Mouse (Mus musculus): Measurements from ENCODE around the gene Rasgrf2. TPM values are rescaled to one million over a fixed set of nuclear protein-coding genes. Genes with fewer than 3 reads are reported as not detected.

Rasgrf2 gene
- polyA plus RNA-seq, 2 experiments = 0.03 to 0.10 TPM

DNA sequence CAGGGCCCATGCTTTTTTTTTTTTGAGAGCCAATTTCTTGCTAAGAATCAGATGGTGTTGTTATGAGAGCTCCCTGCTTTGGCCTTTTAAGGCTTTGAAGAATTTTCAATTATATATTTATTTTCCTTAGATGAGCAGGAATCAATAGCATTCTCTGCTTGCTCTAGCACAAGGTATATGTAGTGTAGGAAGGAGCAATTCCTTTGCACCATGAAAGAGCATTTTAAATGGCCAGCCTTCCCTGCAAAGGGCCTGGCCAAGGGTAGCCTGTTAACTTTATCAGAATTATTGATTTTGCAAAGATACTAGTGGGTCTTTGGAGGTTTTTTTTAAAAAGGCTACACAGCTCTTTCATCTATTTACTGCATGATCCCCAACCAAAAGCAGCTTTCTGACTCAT lies 146.4 kb downstream of the Rasgrf2 start:
- Histone ChIP-seq H3K27me3 (ENCODE audit: control insufficient read depth, insufficient read depth, low read length) (no peaks in the 10 kb centered on the region), H3K9me3 (ENCODE audit: control insufficient read depth, low read length) (no peaks in the 10 kb centered on the region), H3K4me3 (ENCODE audit: insufficient read depth in 1 of 2, low read depth in 2 of 2, low read length in 2 of 2) (no peak overlapping the region), H3K4me2 (ENCODE audit: low read depth) (no peak overlapping the region), H3K27ac (no peak overlapping the region), H3K9ac (replicated peaks) (no peak overlapping the region), H3K4me1 (replicated peaks; ENCODE audit: control insufficient read depth in 2 of 2, insufficient read depth in 2 of 2, low read length in 1 of 2) (no peaks in the 10 kb centered on the region), H3K36me3 (replicated peaks; ENCODE audit: control insufficient read depth, insufficient read depth, low read depth) (no peaks in the 10 kb centered on the region)
- no peak for DNase-seq (ENCODE audit: low read depth in 3 of 3, low spot score in 3 of 3)
- TF ChIP-seq EP300 (IDR thresholded peaks at IDR 0.05; ENCODE audit: low read depth) = no peak
- no peak for TF ChIP-seq CTCF (IDR thresholded peaks at IDR 0.05; ENCODE audit: low read depth)
- no peak for ATAC-seq (ENCODE audit: insufficient read depth)

DNA sequence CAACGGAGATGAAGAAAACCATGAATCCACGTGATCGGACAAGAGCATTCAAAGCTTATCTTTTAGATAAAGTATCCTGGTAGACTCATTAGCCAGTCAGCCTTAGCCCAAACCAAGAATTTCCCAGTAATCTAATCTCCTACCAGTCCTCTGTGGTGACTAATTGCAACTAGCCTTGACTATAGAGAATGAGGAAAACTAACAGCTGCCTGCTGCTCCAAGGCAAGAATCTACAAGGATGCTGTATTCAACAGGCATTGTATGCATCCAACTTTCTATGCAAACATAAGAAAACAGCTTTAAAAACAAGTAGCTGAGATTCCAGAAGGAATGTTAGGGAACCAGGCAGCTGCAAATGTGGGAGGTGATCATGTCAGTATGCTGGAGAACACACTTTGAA lies 149.4 kb downstream of the Rasgrf2 start:
- no peak overlapping the region for H3K9ac ChIP-seq (replicated peaks)
- no peak for TF ChIP-seq EP300 (IDR thresholded peaks at IDR 0.05; ENCODE audit: low read depth)
- no peak for TF ChIP-seq CTCF (IDR thresholded peaks at IDR 0.05; ENCODE audit: low read depth)
- no peak overlapping the region for H3K4me3 ChIP-seq (ENCODE audit: insufficient read depth in 1 of 2, low read depth in 2 of 2, low read length in 2 of 2)
- no peaks in the 10 kb centered on the region for H3K4me1 ChIP-seq (replicated peaks; ENCODE audit: control insufficient read depth in 2 of 2, insufficient read depth in 2 of 2, low read length in 1 of 2)
- no peak for DNase-seq (ENCODE audit: low read depth in 3 of 3, low spot score in 3 of 3)
- H3K4me2 ChIP-seq (ENCODE audit: low read depth) = no peak overlapping the region
- no peaks in the 10 kb centered on the region for H3K36me3 ChIP-seq (replicated peaks; ENCODE audit: control insufficient read depth, insufficient read depth, low read depth)
- no peak for ATAC-seq (ENCODE audit: insufficient read depth)
- 74% methylated on average over 3 of the region's 3 CpGs for WGBS (ENCODE audit: insufficient replicate concordance)
- no peaks in the 10 kb centered on the region for H3K9me3 ChIP-seq (ENCODE audit: control insufficient read depth, low read length)
- no peak overlapping the region for H3K27ac ChIP-seq
- H3K27me3 ChIP-seq (ENCODE audit: control insufficient read depth, insufficient read depth, low read length) = no peaks in the 10 kb centered on the region

DNA sequence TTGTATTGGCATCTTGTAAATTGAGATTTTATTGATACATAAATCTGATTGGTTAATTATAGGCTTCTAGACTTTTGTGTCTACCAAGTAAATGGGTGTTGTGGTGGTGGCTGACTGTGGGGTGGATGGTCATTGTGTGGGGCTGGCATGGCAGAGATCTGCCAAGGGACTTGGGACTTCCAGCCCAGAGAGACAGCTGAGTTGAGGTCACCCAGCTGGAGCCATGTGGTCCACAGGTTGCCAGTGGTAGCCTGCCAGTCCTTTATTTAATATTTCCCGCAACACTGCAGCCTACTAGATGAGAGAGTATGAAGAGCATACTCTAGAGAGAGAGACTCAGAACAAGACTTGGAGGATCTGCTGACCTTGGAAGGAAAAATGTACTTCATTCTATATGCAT lies 150.0 kb downstream of the Rasgrf2 start:
- Histone ChIP-seq H3K4me3 (ENCODE audit: insufficient read depth in 1 of 2, low read depth in 2 of 2, low read length in 2 of 2) (no peak overlapping the region), H3K4me2 (ENCODE audit: low read depth) (no peak overlapping the region), H3K27me3 (ENCODE audit: control insufficient read depth, insufficient read depth, low read length) (no peaks in the 10 kb centered on the region), H3K9ac (replicated peaks) (no peak overlapping the region), H3K9me3 (ENCODE audit: control insufficient read depth, low read length) (no peaks in the 10 kb centered on the region), H3K27ac (no peak overlapping the region), H3K4me1 (replicated peaks; ENCODE audit: control insufficient read depth in 2 of 2, insufficient read depth in 2 of 2, low read length in 1 of 2) (no peaks in the 10 kb centered on the region), H3K36me3 (replicated peaks; ENCODE audit: control insufficient read depth, insufficient read depth, low read depth) (no peaks in the 10 kb centered on the region)
- 50% methylated on average over 1 of the region's 1 CpGs for WGBS (ENCODE audit: insufficient replicate concordance)
- ATAC-seq (ENCODE audit: insufficient read depth) = no peak
- TF ChIP-seq CTCF (IDR thresholded peaks at IDR 0.05; ENCODE audit: low read depth) = no peak
- TF ChIP-seq EP300 (IDR thresholded peaks at IDR 0.05; ENCODE audit: low read depth) = no peak
- no peak for DNase-seq (ENCODE audit: low read depth in 3 of 3, low spot score in 3 of 3)

DNA sequence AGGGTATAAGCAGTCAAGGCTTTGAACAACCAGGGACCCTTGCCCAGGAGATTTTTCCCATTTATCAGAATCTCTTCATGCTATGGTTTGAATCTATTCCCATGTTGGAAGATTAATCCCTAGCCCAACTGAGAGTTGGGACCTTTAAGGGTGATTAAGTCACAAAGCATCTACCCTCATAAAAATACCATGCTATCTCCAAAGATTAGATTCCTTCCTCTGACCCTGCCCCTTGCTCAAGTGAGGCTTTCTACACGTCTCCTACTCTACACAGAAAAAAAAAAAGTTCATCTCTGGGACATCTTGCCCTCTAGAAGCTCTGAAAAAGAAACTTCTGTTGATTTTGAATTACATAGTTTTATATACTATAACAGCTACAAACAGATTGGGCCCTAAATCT lies 154.5 kb downstream of the Rasgrf2 start:
- H3K9ac ChIP-seq (replicated peaks) = no peak overlapping the region
- H3K4me1 ChIP-seq (replicated peaks; ENCODE audit: control insufficient read depth in 2 of 2, insufficient read depth in 2 of 2, low read length in 1 of 2) = no peaks in the 10 kb centered on the region
- no peak for DNase-seq (ENCODE audit: low read depth in 3 of 3, low spot score in 3 of 3)
- no peaks in the 10 kb centered on the region for H3K36me3 ChIP-seq (replicated peaks; ENCODE audit: control insufficient read depth, insufficient read depth, low read depth)
- no peak overlapping the region for H3K4me2 ChIP-seq (ENCODE audit: low read depth)
- 30% methylated on average over 1 of the region's 1 CpGs for WGBS (ENCODE audit: insufficient replicate concordance)
- no peak for ATAC-seq (ENCODE audit: insufficient read depth)
- H3K27ac ChIP-seq = no peak overlapping the region
- TF ChIP-seq CTCF (IDR thresholded peaks at IDR 0.05; ENCODE audit: low read depth) (no peak), EP300 (IDR thresholded peaks at IDR 0.05; ENCODE audit: low read depth) (no peak)
- no peaks in the 10 kb centered on the region for H3K9me3 ChIP-seq (ENCODE audit: control insufficient read depth, low read length)
- H3K4me3 ChIP-seq (ENCODE audit: insufficient read depth in 1 of 2, low read depth in 2 of 2, low read length in 2 of 2) = no peak overlapping the region
- H3K27me3 ChIP-seq (ENCODE audit: control insufficient read depth, insufficient read depth, low read length) = no peaks in the 10 kb centered on the region

DNA sequence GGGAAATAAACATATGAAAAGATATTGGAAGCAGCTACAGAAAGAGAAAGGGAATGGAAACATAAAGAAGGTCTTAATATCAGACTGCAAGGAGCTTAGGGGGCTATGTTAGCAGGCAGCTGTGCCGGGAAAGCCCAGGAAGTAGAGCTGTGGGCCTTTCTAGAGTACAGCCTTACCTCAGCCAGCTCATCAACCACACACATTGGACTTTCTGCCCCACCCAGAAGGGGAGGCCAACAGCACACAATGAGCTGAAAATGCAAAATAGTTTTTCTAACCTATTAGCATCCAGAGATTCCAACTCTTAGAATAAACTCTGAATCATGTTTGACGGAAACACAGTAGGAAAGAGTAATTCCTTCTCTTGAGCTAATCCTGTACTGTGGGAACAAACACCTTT lies 154.9 kb downstream of the Rasgrf2 start:
- no peak for ATAC-seq (ENCODE audit: insufficient read depth)

More for the DNA sequence above, 154.9 kb downstream of the Rasgrf2 start:
- no peak overlapping the region for H3K9ac ChIP-seq (replicated peaks)
- no peak overlapping the region for H3K27ac ChIP-seq
- no peak for TF ChIP-seq EP300 (IDR thresholded peaks at IDR 0.05; ENCODE audit: low read depth)
- no peak for TF ChIP-seq CTCF (IDR thresholded peaks at IDR 0.05; ENCODE audit: low read depth)
- H3K36me3 ChIP-seq (replicated peaks; ENCODE audit: control insufficient read depth, insufficient read depth, low read depth) = no peaks in the 10 kb centered on the region
- H3K4me3 ChIP-seq (ENCODE audit: insufficient read depth in 1 of 2, low read depth in 2 of 2, low read length in 2 of 2) = no peak overlapping the region
- H3K4me2 ChIP-seq (ENCODE audit: low read depth) = no peak overlapping the region
- WGBS (ENCODE audit: insufficient replicate concordance) = 62% methylated on average over 2 of the region's 2 CpGs
- DNase-seq (ENCODE audit: low read depth in 3 of 3, low spot score in 3 of 3) = no peak
- H3K4me1 ChIP-seq (replicated peaks; ENCODE audit: control insufficient read depth in 2 of 2, insufficient read depth in 2 of 2, low read length in 1 of 2) = no peaks in the 10 kb centered on the region
- no peaks in the 10 kb centered on the region for H3K9me3 ChIP-seq (ENCODE audit: control insufficient read depth, low read length)
- H3K27me3 ChIP-seq (ENCODE audit: control insufficient read depth, insufficient read depth, low read length) = no peaks in the 10 kb centered on the region
